Mouse (Mus musculus): ENCODE measurements around the gene Cox7a1. TPM values are rescaled to one million over a fixed set of nuclear protein-coding genes. Genes with fewer than 3 reads are reported as not detected.

The Cox7a1 gene
- polyA plus RNA-seq, 1 experiment = 0.43 TPM

DNA sequence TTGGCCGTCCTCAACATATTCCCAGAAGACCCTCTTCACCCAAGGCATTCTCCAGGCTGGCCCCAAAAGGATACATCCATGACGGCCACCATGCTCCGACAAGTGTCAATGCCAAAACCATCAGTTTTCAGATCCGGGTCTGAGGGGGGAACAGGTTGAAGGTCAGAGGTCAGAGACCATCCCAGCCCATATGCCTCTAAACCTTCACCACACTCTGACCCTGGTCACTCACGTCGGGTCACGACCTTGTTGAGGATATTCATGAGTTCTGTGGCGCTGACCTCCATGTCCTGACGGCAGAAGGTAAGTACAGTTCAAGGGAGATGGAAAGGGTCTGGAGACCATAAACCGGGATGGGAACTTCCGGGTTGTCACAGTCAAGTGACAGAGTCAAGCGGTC lies 8.1 kb downstream of the Cox7a1 start:
- DNase-seq (ENCODE audit: low read depth in 1 of 2, low spot score in 2 of 2) = no peak
- H3K36me3 ChIP-seq (ENCODE audit: control insufficient read depth, insufficient read depth, low read length) = peaks cover 24% of the 10 kb centered on the region
- no peaks in the 10 kb centered on the region; the same call in 1 of the 2 replicates for H3K4me1 ChIP-seq (ENCODE audit: control insufficient read depth, insufficient read depth, insufficient read length)
- no peak overlapping the region for H3K4me3 ChIP-seq (ENCODE audit: extremely low read depth, insufficient read depth, insufficient read length)
- TF ChIP-seq POLR2A (IDR thresholded peaks at IDR 0.05; ENCODE audit: low read depth, low read length) = no peak
- TF ChIP-seq CTCF (IDR thresholded peaks at IDR 0.05; ENCODE audit: extremely low read depth, insufficient read depth, insufficient read length, insufficient replicate concordance) = no peak
- no peaks in the 10 kb centered on the region for H3K27me3 ChIP-seq (ENCODE audit: control insufficient read depth, insufficient read depth, low read length)
- WGBS = 94% methylated on average over 12 of the region's 12 CpGs
- no peak overlapping the region for H3K27ac ChIP-seq (ENCODE audit: insufficient read depth, low read length)

DNA sequence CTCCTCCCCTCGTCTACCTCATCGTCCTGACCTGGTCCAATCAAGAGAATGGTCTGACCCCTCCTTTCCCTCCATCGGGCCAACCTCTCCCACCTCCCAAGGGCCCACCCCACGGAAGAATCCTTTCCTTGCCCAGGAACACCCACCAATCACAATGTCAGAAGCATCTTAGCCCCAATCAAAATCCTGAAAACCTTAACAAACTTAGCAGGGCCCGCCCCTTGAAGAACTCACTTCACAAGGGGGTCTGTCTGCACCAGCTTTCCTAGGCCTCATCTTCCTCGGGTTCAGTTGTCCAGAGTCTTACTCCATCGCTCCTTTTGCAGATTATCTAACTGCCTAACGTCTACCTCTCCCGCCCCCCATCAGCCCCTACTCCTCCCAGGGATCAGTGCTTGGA lies 9.1 kb downstream of the Cox7a1 start:
- no peak overlapping the region for H3K4me3 ChIP-seq (ENCODE audit: extremely low read depth, insufficient read depth, insufficient read length)
- H3K36me3 ChIP-seq (ENCODE audit: control insufficient read depth, insufficient read depth, low read length) = peaks cover 16% of the 10 kb centered on the region
- TF ChIP-seq POLR2A (IDR thresholded peaks at IDR 0.05; ENCODE audit: low read depth, low read length) = no peak
- TF ChIP-seq CTCF (IDR thresholded peaks at IDR 0.05; ENCODE audit: extremely low read depth, insufficient read depth, insufficient read length, insufficient replicate concordance) = no peak
- H3K27me3 ChIP-seq (ENCODE audit: control insufficient read depth, insufficient read depth, low read length) = no peaks in the 10 kb centered on the region
- H3K27ac ChIP-seq (ENCODE audit: insufficient read depth, low read length) = no peak overlapping the region; the same call in 1 of the 2 replicates
- H3K4me1 ChIP-seq (ENCODE audit: control insufficient read depth, insufficient read depth, insufficient read length) = no peaks in the 10 kb centered on the region; the same call in 1 of the 2 replicates
- 79% methylated on average over 9 of the region's 9 CpGs for WGBS
- no peak for DNase-seq (ENCODE audit: low read depth in 1 of 2, low spot score in 2 of 2)

DNA sequence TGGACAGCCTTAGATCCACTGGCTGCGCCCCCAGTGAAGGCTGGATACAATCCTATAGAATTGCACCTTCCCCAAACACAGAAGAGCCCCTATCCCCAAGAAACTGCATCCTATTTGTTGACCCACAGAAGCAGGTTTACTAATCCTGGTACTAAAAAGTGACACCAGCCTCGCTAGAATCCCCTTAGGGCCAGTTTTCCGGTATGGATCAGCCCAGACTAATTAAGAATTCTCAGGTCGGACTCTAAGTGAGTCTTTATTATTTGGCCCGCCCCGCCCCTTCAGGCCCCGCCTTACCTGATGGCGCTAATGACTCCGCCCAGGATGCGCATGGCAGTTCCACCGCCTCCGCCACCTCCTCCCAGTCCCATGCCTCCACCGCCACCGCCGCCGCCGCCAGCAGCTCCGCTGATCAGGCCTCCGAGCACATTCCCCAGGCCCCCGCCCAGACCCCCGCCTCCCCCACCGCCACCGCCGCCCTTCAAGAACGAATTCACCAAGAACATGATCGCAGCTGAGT lies 9.7 kb downstream of the Cox7a1 start:
- TF ChIP-seq POLR2A (IDR thresholded peaks at IDR 0.05; ENCODE audit: low read depth, low read length) (no peak), CTCF (IDR thresholded peaks at IDR 0.05; ENCODE audit: extremely low read depth, insufficient read depth, insufficient read length, insufficient replicate concordance) (no peak)
- H3K27ac ChIP-seq (ENCODE audit: insufficient read depth, low read length) = no peak overlapping the region
- 3% methylated on average over 26 of the region's 26 CpGs for WGBS
- DNase-seq (ENCODE audit: low read depth in 1 of 2, low spot score in 2 of 2) = peak; percentile 42 to 79
- no peaks in the 10 kb centered on the region; the same call in 1 of the 2 replicates for H3K4me1 ChIP-seq (ENCODE audit: control insufficient read depth, insufficient read depth, insufficient read length)
- H3K27me3 ChIP-seq (ENCODE audit: control insufficient read depth, insufficient read depth, low read length) = no peaks in the 10 kb centered on the region
- H3K4me3 ChIP-seq (ENCODE audit: extremely low read depth, insufficient read depth, insufficient read length) = peak overlapping the region; percentile 94
- peaks cover 13% of the 10 kb centered on the region for H3K36me3 ChIP-seq (ENCODE audit: control insufficient read depth, insufficient read depth, low read length)

DNA sequence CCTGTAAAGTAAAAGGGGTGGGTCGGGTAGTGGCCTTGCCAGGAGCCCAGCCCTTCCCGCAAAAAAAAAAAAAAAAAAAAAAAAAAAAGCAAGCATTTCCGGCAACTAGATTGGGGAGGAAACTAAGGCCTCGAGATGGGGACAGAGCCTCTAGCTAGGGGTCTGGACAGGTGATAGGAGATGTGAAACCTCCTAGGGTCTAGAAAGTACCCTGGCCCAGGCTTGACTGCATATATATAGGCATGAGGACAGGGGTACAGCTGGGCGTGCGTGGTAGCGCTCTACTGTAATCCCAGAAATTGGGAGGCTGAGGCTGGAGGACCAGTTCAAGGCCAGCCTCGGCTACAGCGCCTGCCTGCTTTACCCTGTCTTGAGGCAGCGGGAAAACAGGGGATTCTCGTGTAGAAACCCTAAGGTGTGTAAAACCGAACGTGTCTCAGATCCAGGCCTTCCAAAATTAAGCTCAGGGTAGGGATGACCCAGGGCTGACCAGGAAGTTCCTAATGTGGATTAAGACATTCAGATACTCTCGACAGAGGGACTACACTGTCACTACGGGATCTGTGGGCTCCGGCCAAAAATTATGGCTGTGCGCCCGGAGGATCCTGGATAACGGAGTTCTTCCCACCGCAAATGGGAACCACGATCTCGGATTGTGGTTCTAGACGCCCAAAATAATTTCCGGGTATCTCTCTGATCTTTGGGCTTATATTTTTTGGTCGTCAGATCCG lies 10.3 kb downstream of the Cox7a1 start:
- no peak for DNase-seq (ENCODE audit: low read depth in 1 of 2, low spot score in 2 of 2)
- WGBS = under 1% methylated on average over 26 of the region's 26 CpGs
- Histone ChIP-seq H3K27me3 (ENCODE audit: control insufficient read depth, insufficient read depth, low read length) (no peaks in the 10 kb centered on the region), H3K36me3 (ENCODE audit: control insufficient read depth, insufficient read depth, low read length) (peaks cover 10% of the 10 kb centered on the region), H3K4me3 (ENCODE audit: extremely low read depth, insufficient read depth, insufficient read length) (peak overlapping the region; percentile 94), H3K4me1 (ENCODE audit: control insufficient read depth, insufficient read depth, insufficient read length) (no peaks in the 10 kb centered on the region; the same call in 1 of the 2 replicates), H3K27ac (ENCODE audit: insufficient read depth, low read length) (peak overlapping the region; percentile 80)
- TF ChIP-seq CTCF (IDR thresholded peaks at IDR 0.05; ENCODE audit: extremely low read depth, insufficient read depth, insufficient read length, insufficient replicate concordance) (no peak), POLR2A (IDR thresholded peaks at IDR 0.05; ENCODE audit: low read depth, low read length) (no peak)

DNA sequence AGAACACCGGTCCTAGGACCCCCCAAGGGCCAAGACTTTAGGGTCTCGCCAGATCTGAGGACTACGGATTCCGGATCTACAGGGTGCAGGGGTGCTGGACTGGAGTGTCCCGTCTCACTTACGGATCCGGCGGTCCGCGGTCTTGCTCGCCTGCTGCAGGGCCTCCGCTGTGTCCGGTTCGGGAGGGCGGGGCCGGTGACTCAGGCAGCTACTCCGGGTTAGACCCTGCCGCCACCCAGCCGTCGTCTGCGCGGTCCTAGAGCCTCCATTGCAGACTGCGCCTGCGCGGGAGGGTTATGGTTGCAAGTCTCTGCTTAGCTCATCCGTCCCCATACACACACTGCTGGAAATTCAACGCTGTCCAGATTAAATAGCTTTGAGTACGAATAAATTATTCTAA lies 10.9 kb downstream of the Cox7a1 start:
- peak; percentile 84 to 96 for DNase-seq (ENCODE audit: low read depth in 1 of 2, low spot score in 2 of 2)
- TF ChIP-seq CTCF (IDR thresholded peaks at IDR 0.05; ENCODE audit: extremely low read depth, insufficient read depth, insufficient read length, insufficient replicate concordance) = no peak
- no peak; the same call in none of the 2 replicates for TF ChIP-seq POLR2A (IDR thresholded peaks at IDR 0.05; ENCODE audit: low read depth, low read length)
- Histone ChIP-seq H3K4me3 (ENCODE audit: extremely low read depth, insufficient read depth, insufficient read length) (peak overlapping the region; percentile 94), H3K4me1 (ENCODE audit: control insufficient read depth, insufficient read depth, insufficient read length) (no peaks in the 10 kb centered on the region; the same call in 1 of the 2 replicates), H3K27ac (ENCODE audit: insufficient read depth, low read length) (peak overlapping the region; percentile 80), H3K36me3 (ENCODE audit: control insufficient read depth, insufficient read depth, low read length) (peaks cover 10% of the 10 kb centered on the region), H3K27me3 (ENCODE audit: control insufficient read depth, insufficient read depth, low read length) (no peaks in the 10 kb centered on the region)
- WGBS = under 1% methylated on average over 28 of the region's 28 CpGs

DNA sequence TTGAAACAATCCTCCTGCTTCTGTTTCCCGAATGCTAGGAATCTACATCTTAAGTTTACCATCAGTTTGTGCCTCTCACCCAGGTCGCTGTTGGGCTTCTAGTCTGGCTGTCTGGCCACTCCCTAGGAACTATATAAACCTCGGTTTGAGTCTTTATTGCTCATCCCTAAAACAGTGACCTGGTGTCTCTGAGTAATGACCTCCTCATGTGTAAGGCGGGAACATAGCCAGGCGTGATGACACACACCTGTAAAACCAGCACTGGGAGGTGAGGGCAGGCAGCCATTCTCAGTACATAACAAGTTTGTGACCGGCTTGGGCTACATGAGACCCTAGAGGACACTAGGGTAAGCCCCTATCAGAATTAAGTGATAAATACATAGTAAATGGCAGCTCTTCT lies 11.5 kb downstream of the Cox7a1 start:
- WGBS = 75% methylated on average over 6 of the region's 6 CpGs
- peaks cover 8% of the 10 kb centered on the region for H3K36me3 ChIP-seq (ENCODE audit: control insufficient read depth, insufficient read depth, low read length)
- no peak overlapping the region for H3K27ac ChIP-seq (ENCODE audit: insufficient read depth, low read length)
- TF ChIP-seq POLR2A (IDR thresholded peaks at IDR 0.05; ENCODE audit: low read depth, low read length) (no peak), CTCF (IDR thresholded peaks at IDR 0.05; ENCODE audit: extremely low read depth, insufficient read depth, insufficient read length, insufficient replicate concordance) (no peak)
- no peak overlapping the region for H3K4me3 ChIP-seq (ENCODE audit: extremely low read depth, insufficient read depth, insufficient read length)
- no peak for DNase-seq (ENCODE audit: low read depth in 1 of 2, low spot score in 2 of 2)
- no peaks in the 10 kb centered on the region; the same call in 1 of the 2 replicates for H3K4me1 ChIP-seq (ENCODE audit: control insufficient read depth, insufficient read depth, insufficient read length)
- no peaks in the 10 kb centered on the region for H3K27me3 ChIP-seq (ENCODE audit: control insufficient read depth, insufficient read depth, low read length)

DNA sequence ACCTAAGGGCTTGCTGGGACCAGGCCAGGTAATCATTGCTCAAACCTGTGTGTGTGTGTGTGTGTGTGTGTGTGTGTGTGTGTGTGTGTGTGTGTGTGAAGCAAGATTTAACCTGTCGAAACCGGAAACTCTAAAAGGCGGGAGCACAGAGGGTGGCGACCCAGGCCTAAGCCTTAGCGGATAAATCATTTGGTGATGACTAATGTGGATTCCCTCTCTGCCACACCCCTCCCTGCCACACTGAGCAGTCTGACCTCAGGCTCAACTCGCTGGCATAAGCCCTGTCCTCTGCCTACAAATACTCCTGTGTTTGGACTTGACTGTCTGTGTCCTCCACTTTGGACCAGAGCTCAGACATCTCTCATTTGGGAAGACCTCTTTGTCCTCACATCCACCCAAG lies 12.2 kb downstream of the Cox7a1 start:
- WGBS = 76% methylated on average over 6 of the region's 6 CpGs
- TF ChIP-seq POLR2A (IDR thresholded peaks at IDR 0.05; ENCODE audit: low read depth, low read length) (no peak), CTCF (IDR thresholded peaks at IDR 0.05; ENCODE audit: extremely low read depth, insufficient read depth, insufficient read length, insufficient replicate concordance) (no peak)

More for the DNA sequence above, 12.2 kb downstream of the Cox7a1 start:
- Histone ChIP-seq H3K36me3 (ENCODE audit: control insufficient read depth, insufficient read depth, low read length) (peaks cover 7% of the 10 kb centered on the region), H3K27ac (ENCODE audit: insufficient read depth, low read length) (no peak overlapping the region), H3K27me3 (ENCODE audit: control insufficient read depth, insufficient read depth, low read length) (no peaks in the 10 kb centered on the region), H3K4me1 (ENCODE audit: control insufficient read depth, insufficient read depth, insufficient read length) (no peaks in the 10 kb centered on the region; the same call in 1 of the 2 replicates), H3K4me3 (ENCODE audit: extremely low read depth, insufficient read depth, insufficient read length) (no peak overlapping the region)
- DNase-seq (ENCODE audit: low read depth in 1 of 2, low spot score in 2 of 2) = no peak

All from spleen, adult 2 months (tissue).